Mouse (Mus musculus) kidney, postnatal 25 days (tissue): ENCODE results near the gene Arid3c.
"Not testable (repeated sequence)": the region's sequence is repeated elsewhere in the genome, so short reads cannot be mapped to it uniquely, and the experiment has no call there.

Experiments used
- DNase-seq, 2 experiments: peaks; one replicate each; pipeline ENCODE4 v3.0.0; 2021; ENCODE audit warnings: mixed read lengths in 2 of 2

Arid3c gene

GRCm38 (mm10) chr4:41731052-41731765 is at the start of gene Arid3c:
Arid3c (minus strand) TSS chr4:41731142.
- DNase-seq, result no peak

GRCm38 (mm10) chr4:41775840-41776239 is 44.9 kb upstream of the Arid3c start:
- not testable (repeated sequence) for DNase-seq

GRCm38 (mm10) chr4:41774506-41774905 is 43.6 kb upstream of the Arid3c start:
- DNase-seq, result not testable (repeated sequence)

- peak; percentile 91 to 93 for DNase-seq
These were observed 43.1 kb upstream of the Arid3c start, which contains the start of gene Ccl27a for GRCm38 (mm10) chr4:41774002-41774401. Ccl27a (minus strand) TSS chr4:41774247.

- DNase-seq, result peak; percentile 82 to 93
These were observed 42.6 kb upstream of the Arid3c start for GRCm38 (mm10) chr4:41773502-41773901.

- DNase-seq, result not testable (repeated sequence)
These were observed 42.0 kb upstream of the Arid3c start for GRCm38 (mm10) chr4:41772946-41773345.

GRCm38 (mm10) chr4:41767301-41767700 is 36.4 kb upstream of the Arid3c start:
- DNase-seq, result not testable (repeated sequence)

- not testable (repeated sequence) for DNase-seq
These were observed 32.2 kb upstream of the Arid3c start for GRCm38 (mm10) chr4:41763176-41763575.

GRCm38 (mm10) chr4:41762688-41763114 is 31.8 kb upstream of the Arid3c start:
- peak; percentile 48 to 60 for DNase-seq

GRCm38 (mm10) chr4:41762099-41762687 is 31.3 kb upstream of the Arid3c start:
- DNase-seq, result peak; percentile 22 to 44

- DNase-seq, result no peak
These were observed 30.7 kb upstream of the Arid3c start for GRCm38 (mm10) chr4:41761680-41762079.

GRCm38 (mm10) chr4:41760911-41761310 is 30.0 kb upstream of the Arid3c start:
- no peak for DNase-seq

GRCm38 (mm10) chr4:41760288-41760721 is 29.4 kb upstream of the Arid3c start:
- DNase-seq, result peak; percentile 96 to 99

- DNase-seq, result peak; percentile 23 to 49
These were observed 28.8 kb upstream of the Arid3c start for GRCm38 (mm10) chr4:41759656-41760287.

GRCm38 (mm10) chr4:41759206-41759605 is 28.3 kb upstream of the Arid3c start:
- DNase-seq, result peak; percentile 87 to 94

GRCm38 (mm10) chr4:41758701-41759100 is 27.8 kb upstream of the Arid3c start:
- no peak for DNase-seq

GRCm38 (mm10) chr4:41758021-41758420 is 27.1 kb upstream of the Arid3c start:
- peak; percentile 61 to 77 for DNase-seq

GRCm38 (mm10) chr4:41757321-41757720 is 26.4 kb upstream of the Arid3c start:
- DNase-seq, result peak; percentile 66 to 80

GRCm38 (mm10) chr4:41756440-41756839 is 25.5 kb upstream of the Arid3c start:
- no peak for DNase-seq

GRCm38 (mm10) chr4:41755338-41756305 is 24.7 kb upstream of the Arid3c start, which contains the start of gene Sigmar1:
Sigmar1 (minus strand) TSS chr4:41756157.
- DNase-seq, result peak; percentile 91 to 94

- DNase-seq, result peak in 1 of 2 experiments; percentile 78
These were observed 23.9 kb upstream of the Arid3c start, which contains the start of gene Galt for GRCm38 (mm10) chr4:41754797-41755337. Galt (plus strand) TSS chr4:41755228.

GRCm38 (mm10) chr4:41745021-41745420 is 14.1 kb upstream of the Arid3c start:
- no peak for DNase-seq
